Mouse (Mus musculus): ENCODE data around the gene Gm8232.
"Not testable (repeated sequence)": the region's sequence is repeated elsewhere in the genome, so short reads cannot be mapped to it uniquely, and the experiment has no call there.

Gm8232 gene

GRCm38 (mm10) chr14:44433335-44433734 lies at the start of gene Gm8232:
TSS of gene Gm8232 (plus strand) at chr14:44433635.
- not testable (repeated sequence) for DNase-seq

- not testable (repeated sequence) for DNase-seq
These were observed 49.2 kb upstream of the Gm8232 start for GRCm38 (mm10) chr14:44384233-44384632.

DNA sequence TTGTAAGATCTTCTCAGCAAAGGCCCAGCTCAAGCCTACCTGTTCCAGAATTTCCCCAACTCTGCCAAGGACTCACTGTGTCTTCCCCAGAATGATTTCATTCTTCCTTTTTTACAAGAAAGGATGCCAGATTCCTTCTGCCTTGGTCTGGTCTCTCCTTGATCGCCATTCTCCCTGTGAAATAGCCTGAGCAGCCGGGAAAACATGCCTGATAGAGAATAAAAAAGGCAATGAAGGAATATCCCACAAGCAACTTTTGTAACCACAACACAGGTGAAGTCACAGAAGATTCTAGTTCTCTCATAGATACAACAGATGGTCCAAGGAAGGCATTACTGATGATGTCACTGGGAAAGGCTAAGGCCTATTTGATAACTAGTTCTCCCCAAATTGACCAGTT lies 22.8 kb upstream of the Gm8232 start, which contains the start of gene Gm3371:
TSS of gene Gm3371 (minus strand) at position 101 of the 400 bp plus-strand sequence.
- not testable (repeated sequence) for DNase-seq
